Mouse (Mus musculus) forebrain, embryonic 13.5 days (tissue): ENCODE data around the gene Pank1. TPM values are rescaled to one million over a fixed set of nuclear protein-coding genes. Genes with fewer than 3 reads are reported as not detected.

Experiments used
- ATAC-seq: fragments of 200-750 bp; cut with Nextera tagmentation; 2 replicates; pipeline ENCODE4 v1.8.0; 2017
- H3K27ac ChIP-seq: fragments of 300-500 bp; sonication (generic); 2 replicates; pipeline ENCODE4 v1.5.1; 2015; ENCODE audit warnings: inconsistent platforms, mild to moderate bottlenecking, moderate library complexity
- H3K27me3 ChIP-seq: fragments of 300-500 bp; sonication (generic); 2 replicates; pipeline ENCODE4 v1.6.1; 2015; ENCODE audit warnings: mild to moderate bottlenecking, inconsistent platforms
- H3K36me3 ChIP-seq: fragments of 300-500 bp; sonication (generic); 2 replicates; pipeline ENCODE4 v1.6.1; 2015; ENCODE audit warnings: mild to moderate bottlenecking, inconsistent platforms; ENCODE audit not compliant: poor library complexity, severe bottlenecking
- H3K4me1 ChIP-seq: fragments of 300-500 bp; sonication (generic); 2 replicates; pipeline ENCODE4 v1.6.1; 2015; ENCODE audit warnings: inconsistent platforms
- H3K4me2 ChIP-seq: fragments of 300-500 bp; sonication (generic); 2 replicates; pipeline ENCODE4 v1.6.1; 2015; ENCODE audit warnings: inconsistent platforms, mild to moderate bottlenecking, moderate library complexity
- H3K4me3 ChIP-seq: fragments of 300-500 bp; sonication (generic); 2 replicates; pipeline ENCODE4 v1.5.1; 2015; ENCODE audit warnings: mild to moderate bottlenecking, inconsistent platforms
- H3K9ac ChIP-seq: fragments of 300-500 bp; sonication (generic); 2 replicates; pipeline ENCODE4 v1.6.1; 2015; ENCODE audit warnings: mild to moderate bottlenecking, inconsistent platforms
- H3K9me3 ChIP-seq: fragments of 300-500 bp; sonication (generic); replicated peaks from 2 replicates; pipeline ENCODE4 v1.6.1; 2016; ENCODE audit warnings: inconsistent platforms
- WGBS: fragments of 180-500 bp; shearing (Covaris S2); methylation state at CpG from one replicate; pipeline ENCODE4 v1.1.7; 2015; 5-methylcytosine and 5-hydroxymethylcytosine counted together
- microRNA counts: library from miRNA; unstranded; fragments of <30 nt; microRNA quantifications from one replicate; lab custom pipeline; 2016
- microRNA-seq: library from miRNA; unstranded; fragments of <30 nt; microRNA quantifications from one replicate; pipeline ENCODE4, GENCODE M21; 2016
- polyA plus RNA-seq: library from polyadenylated mRNA; unstranded; fragments of >200 nt; fragmentation: Nextera tagmentation; extraction: Ambion mirVana; gene quantifications from 2 replicates; pipeline ENCODE4 v1.2.1, GENCODE M21; 2015

Pank1 gene
- polyA plus RNA-seq, 1 experiment from 2014 or later = 5.8 TPM

- 92% methylated on average over 6 of the region's 6 CpGs for WGBS
- no peak overlapping the region for H3K4me3 ChIP-seq
- no peaks in the 10 kb centered on the region for H3K4me1 ChIP-seq
- no peak overlapping the region for H3K4me2 ChIP-seq
- H3K27me3 ChIP-seq = no peaks in the 10 kb centered on the region
- H3K27ac ChIP-seq = no peak overlapping the region
- no peaks in the 10 kb centered on the region for H3K9me3 ChIP-seq
- H3K36me3 ChIP-seq = no peaks in the 10 kb centered on the region
- H3K9ac ChIP-seq = no peak overlapping the region
- no peak for ATAC-seq
These were observed 108.5 kb downstream of the Pank1 start for GRCm38 (mm10) chr19:34770764-34771163.

GRCm38 (mm10) chr19:34758754-34759153, 120.5 kb downstream of the Pank1 start:
- H3K4me2 ChIP-seq = no peak overlapping the region
- H3K36me3 ChIP-seq = no peaks in the 10 kb centered on the region
- WGBS = 78% methylated on average over 1 of the region's 1 CpGs
- H3K4me3 ChIP-seq = no peak overlapping the region
- H3K27ac ChIP-seq = no peak overlapping the region
- no peaks in the 10 kb centered on the region for H3K27me3 ChIP-seq
- no peak overlapping the region for H3K9ac ChIP-seq
- no peaks in the 10 kb centered on the region for H3K9me3 ChIP-seq
- H3K4me1 ChIP-seq = no peaks in the 10 kb centered on the region
- no peak for ATAC-seq

MicroRNA genes within 50 kb of the gene (microRNA counts, 519-probe panel; counts per million panel counts)
- 4,742 counts per million, percentile 88 among the panel's probes with 10 or more counts for microRNA mmu-miR-107 (lab: Ali Mortazavi, UCI)

Small RNA genes lying within 50 kb of the gene (microRNA-seq; reads per million reads assigned to microRNA genes)
- gene Mir107 = 2,467 reads per million, percentile 84 among the genes with 10 or more reads in this experiment

Other genes with a start within 250 kb of the Pank1 start
- 0.05 and 0.08 TPM in 2 replicates for gene Ifit1bl2, start 238.7 kb downstream of the Pank1 start, polyA plus RNA-seq
- gene Ifit1, start 238.6 kb downstream of the Pank1 start, polyA plus RNA-seq = 0.17 TPM in 1 of 2 replicates, not detected in the other
- 1.5 and 1.8 TPM in 2 replicates for gene Slc16a12, start 132.2 kb downstream of the Pank1 start, polyA plus RNA-seq
- gene Kif20b, start 42.9 kb upstream of the Pank1 start, polyA plus RNA-seq = 62.9 and 66.2 TPM in 2 replicates